ENCODE assay signal across 9 mouse cellular contexts in genomic region chr6:17027572-17027971, GRCm38 (mm10). TPM values are rescaled to one million over a fixed set of nuclear protein-coding genes. Genes with fewer than 3 reads are reported as not detected.
DNase-seq lines count a peak whose midpoint lies in the region; ATAC-seq and TF ChIP-seq lines count a peak whose summit lies in the region.
"Had no signal": no experiment of that assay in that cellular context is flagged by ENCODE, and none has a peak within 500 bp of the region (broad histone marks: within the 10 kb centered on the region; RNA-seq: fewer than 3 reads in every experiment).

No protein-coding gene starts in this region.

- ATAC-seq in midbrain, embryonic 16.5 days: peak; percentile 46; the same call in 1 of the 2 replicates

- H3K4me2 ChIP-seq in midbrain, embryonic 16.5 days (ENCODE audit: low read length): no peak overlapping the region
- H3K4me2 ChIP-seq: limb, embryonic 13.5 days had no signal

- no peaks in the 10 kb centered on the region for H3K4me1 ChIP-seq in spleen, adult 2 months (ENCODE audit: control insufficient read depth, insufficient read depth, insufficient read length)
- no peaks in the 10 kb centered on the region for H3K4me1 ChIP-seq in midbrain, embryonic 16.5 days (ENCODE audit: control insufficient read depth, insufficient read depth, low read length)

- no peaks in the 10 kb centered on the region for H3K27me3 ChIP-seq in spleen, adult 2 months (ENCODE audit: control insufficient read depth, insufficient read depth, low read length)
- H3K27me3 ChIP-seq in midbrain, embryonic 16.5 days (ENCODE audit: control insufficient read depth, insufficient read depth, low read depth, low read length): no peaks in the 10 kb centered on the region
- H3K27me3 ChIP-seq: limb, embryonic 13.5 days had no signal

- no peak overlapping the region for H3K27ac ChIP-seq in spleen, adult 2 months (ENCODE audit: insufficient read depth, low read length)
- H3K27ac ChIP-seq in midbrain, embryonic 16.5 days (ENCODE audit: low read length): no peak overlapping the region
- H3K27ac ChIP-seq: limb, embryonic 13.5 days had no signal

- DNase-seq in heart, adult 18-20 months: peak; percentile 9 to 53
- no peak for DNase-seq in heart, postnatal 4 days
- peak in 1 of 2 experiments; percentile 34 for DNase-seq in spleen, adult 2 months (ENCODE audit: low read depth in 1 of 2, low spot score in 2 of 2)
- no peak for DNase-seq in spleen, adult 12 weeks (ENCODE audit: low spot score)
- DNase-seq in embryo, embryonic 9.5 days (ENCODE audit: extremely low spot score): peak; percentile 49
- no peak for DNase-seq in yolk sac, embryonic 10.5 days (ENCODE audit: low spot score)
- DNase-seq in gastrocnemius, postnatal 10 days: no peak

- no peaks in the 10 kb centered on the region for H3K36me3 ChIP-seq in spleen, adult 2 months (ENCODE audit: control insufficient read depth, insufficient read depth, low read length)
- no peaks in the 10 kb centered on the region for H3K36me3 ChIP-seq in midbrain, embryonic 16.5 days (ENCODE audit: control insufficient read depth, insufficient read depth, low read length)
- H3K36me3 ChIP-seq: limb, embryonic 13.5 days had no signal

- H3K4me3 ChIP-seq in spleen, adult 2 months (ENCODE audit: extremely low read depth, insufficient read depth, insufficient read length): no peak overlapping the region
- H3K4me3 ChIP-seq in midbrain, embryonic 16.5 days (ENCODE audit: low read depth, low read length): no peak overlapping the region
- H3K4me3 ChIP-seq: limb, embryonic 13.5 days had no signal

- no peak overlapping the region for H3K9ac ChIP-seq in midbrain, embryonic 16.5 days (ENCODE audit: low read depth, low read length)
- H3K9ac ChIP-seq: limb, embryonic 13.5 days had no signal

- H3K9me3 ChIP-seq in midbrain, embryonic 16.5 days (replicated peaks; ENCODE audit: control insufficient read depth, low read length, poor library complexity, severe bottlenecking): no peaks in the 10 kb centered on the region
- H3K9me3 ChIP-seq: limb, embryonic 13.5 days had no signal

- WGBS in spleen, adult 2 months: 15% methylated on average over 8 of the region's 8 CpGs
- WGBS in midbrain, embryonic 16.5 days: 24% methylated on average over 8 of the region's 8 CpGs

- TF ChIP-seq POLR2A in spleen, adult 2 months (IDR thresholded peaks at IDR 0.05; ENCODE audit: low read depth, low read length): no peak

- TF ChIP-seq CTCF in spleen, adult 2 months (IDR thresholded peaks at IDR 0.05; ENCODE audit: extremely low read depth, insufficient read depth, insufficient read length, insufficient replicate concordance): 0 out of 2 replicates have a peak, but pooled peaks have one; percentile 2

RNA-seq across cellular contexts. Expression of gene Tes, which starts 37.4 kb away (rescaled TPM):
- total RNA-seq in heart, adult 18-20 months (2021): 1 to 10 TPM; 3.6 to 6.4 TPM
- total RNA-seq in heart, postnatal 4 days (2021): 1 to 10 TPM; 5.6 to 7.6 TPM
- polyA plus RNA-seq in spleen, adult 2 months (2012; rRNA removed): 20.7 and 22.6 TPM in 2 replicates
- 26.7 and 28.1 TPM in 2 replicates for polyA plus RNA-seq in midbrain, embryonic 16.5 days (2015; fragmentation: Nextera tagmentation; extraction: Ambion mirVana)
- 1 to 10 TPM; 2.5 to 4.6 TPM for total RNA-seq in gastrocnemius, postnatal 10 days (2021)

Comparison
In these comparisons a context has a peak if more than half of its experiments do, and no peak if none do; other contexts are left out.
1. DNase-seq: peak in heart, adult 18-20 months (2 of 2) and embryo, embryonic 9.5 days (single experiment); none in heart, postnatal 4 days (single experiment), spleen, adult 12 weeks (single experiment), yolk sac, embryonic 10.5 days (single experiment) and gastrocnemius, postnatal 10 days (single experiment).